Mouse (Mus musculus) gastrocnemius, postnatal 4 days (tissue): Measurements from ENCODE around the gene Tmem121. TPM values are rescaled to one million over a fixed set of nuclear protein-coding genes. Genes with fewer than 3 reads are reported as not detected.

ENCODE experiments used
- DNase-seq, 2 experiments: peaks; one replicate each; pipeline ENCODE4 v3.0.0; 2021 to 2022; ENCODE audit warnings: low spot score in 2 of 2, mixed read lengths in 2 of 2
- total RNA-seq, 2 experiments: library from RNA; stranded (reverse); gene quantifications; 2 replicates each; pipeline ENCODE4 v1.2.3; 2021

The Tmem121 gene
- total RNA-seq, 2 experiments from 2014 or later = 2.5 to 3.4 TPM

GRCm38 (mm10) chr12:113148381-113149035 lies 37.2 kb upstream of the Tmem121 start:
- peak in 1 of 2 experiments; percentile 57 for DNase-seq

- no peak for DNase-seq
Observed at GRCm38 (mm10) chr12:113149341-113149740, 36.4 kb upstream of the Tmem121 start.

- no peak for DNase-seq
Observed at GRCm38 (mm10) chr12:113149896-113150295, 35.8 kb upstream of the Tmem121 start.

GRCm38 (mm10) chr12:113150591-113150990 lies 35.1 kb upstream of the Tmem121 start:
- DNase-seq = no peak

- DNase-seq = no peak
Observed at GRCm38 (mm10) chr12:113151046-113151445, 34.7 kb upstream of the Tmem121 start.

GRCm38 (mm10) chr12:113151661-113152271 lies 34.0 kb upstream of the Tmem121 start:
- peak; percentile 44 to 64 for DNase-seq

- DNase-seq = no peak
Observed at GRCm38 (mm10) chr12:113152272-113152661, 33.5 kb upstream of the Tmem121 start.

- no peak for DNase-seq
Observed at GRCm38 (mm10) chr12:113152991-113153525, 32.7 kb upstream of the Tmem121 start.

- DNase-seq = no peak
Observed at GRCm38 (mm10) chr12:113153971-113154370, 31.8 kb upstream of the Tmem121 start.

GRCm38 (mm10) chr12:113154747-113155075 lies 31.0 kb upstream of the Tmem121 start:
- no peak for DNase-seq

- DNase-seq = no peak
Observed at GRCm38 (mm10) chr12:113155076-113155771, 30.5 kb upstream of the Tmem121 start.

- peak; percentile 100 for DNase-seq
Observed at GRCm38 (mm10) chr12:113155887-113156539, 29.7 kb upstream of the Tmem121 start, which contains the start of gene Tedc1. Tedc1 (plus strand) TSS chr12:113156421.

- no peak for DNase-seq
Observed at GRCm38 (mm10) chr12:113156540-113156929, 29.2 kb upstream of the Tmem121 start.

GRCm38 (mm10) chr12:113157002-113157401 lies 28.7 kb upstream of the Tmem121 start:
- DNase-seq = no peak

- no peak for DNase-seq
Observed at GRCm38 (mm10) chr12:113157521-113157920, 28.2 kb upstream of the Tmem121 start.

GRCm38 (mm10) chr12:113157971-113158370 lies 27.8 kb upstream of the Tmem121 start:
- no peak for DNase-seq

GRCm38 (mm10) chr12:113163561-113164006 lies 22.1 kb upstream of the Tmem121 start:
- DNase-seq = no peak

GRCm38 (mm10) chr12:113168031-113168536 lies 17.6 kb upstream of the Tmem121 start:
- DNase-seq = no peak

- no peak for DNase-seq
Observed at GRCm38 (mm10) chr12:113176960-113177725, 8.6 kb upstream of the Tmem121 start.

GRCm38 (mm10) chr12:113181020-113181419 lies 4.7 kb upstream of the Tmem121 start:
- DNase-seq = no peak
